Mouse (Mus musculus) liver, adult 2 months (tissue): ENCODE results near the gene Zfp46. TPM values are rescaled to one million over a fixed set of nuclear protein-coding genes. Genes with fewer than 3 reads are reported as not detected.

Source experiments
- DNase-seq: peaks from one replicate; pipeline ENCODE4 v3.0.0-alpha.2; 2011; ENCODE audit warnings: low read depth, low spot score; ENCODE audit errors: extremely low read depth
- H3K27ac ChIP-seq: fragments of 200-500 bp; replicated peaks from 2 replicates; pipeline ENCODE4 v1.5.1; 2012; ENCODE audit warnings: low read depth, mild to moderate bottlenecking, control low read depth, inconsistent platforms, low read length; ENCODE audit not compliant: insufficient read depth
- H3K27me3 ChIP-seq: fragments of 200-500 bp; 2 replicates; pipeline ENCODE4 v1.6.1; 2012; ENCODE audit warnings: mild to moderate bottlenecking, moderate library complexity, low read length, inconsistent platforms; ENCODE audit not compliant: control insufficient read depth, insufficient read depth
- H3K36me3 ChIP-seq: fragments of 200-500 bp; 2 replicates; pipeline ENCODE4 v1.6.1; 2012; ENCODE audit warnings: low read length, inconsistent platforms; ENCODE audit not compliant: control insufficient read depth, insufficient read depth
- H3K4me1 ChIP-seq: fragments of 200-500 bp; 2 replicates; pipeline ENCODE4 v1.6.1; 2011; ENCODE audit warnings: low read length; ENCODE audit not compliant: control insufficient read depth, insufficient read depth
- H3K4me3 ChIP-seq: fragments of 200-500 bp; 2 replicates; pipeline ENCODE4 v1.5.1; 2011; ENCODE audit warnings: low read depth, mild to moderate bottlenecking, control low read depth, low read length, moderate library complexity; ENCODE audit not compliant: insufficient read depth
- H3K79me2 ChIP-seq: fragments of 200-500 bp; 2 replicates; pipeline ENCODE4 v1.6.1; 2012; ENCODE audit warnings: inconsistent platforms, mild to moderate bottlenecking, low read length, moderate library complexity; ENCODE audit not compliant: control insufficient read depth, insufficient read depth
- H3K9ac ChIP-seq: fragments of 200-500 bp; 2 replicates; pipeline ENCODE4 v1.6.1; 2012; ENCODE audit warnings: low read depth, mild to moderate bottlenecking, control low read depth, inconsistent platforms, low read length
- CTCF ChIP-seq: fragments of 200-500 bp; IDR thresholded peaks from 2 replicates; pipeline ENCODE4 v1.5.1; 2011; ENCODE audit warnings: low read depth, low read length, control low read depth
- POLR2A ChIP-seq: fragments of 200-500 bp; IDR thresholded peaks from 2 replicates; pipeline ENCODE4 v1.6.1; 2011; ENCODE audit warnings: low read length, control low read depth; ENCODE audit not compliant: insufficient read depth; ENCODE audit errors: extremely low read depth
- WGBS: fragments of 180-500 bp; shearing (Covaris S2); methylation state at CpG from one replicate; pipeline ENCODE4 v1.1.7; 2018; 5-methylcytosine and 5-hydroxymethylcytosine counted together
- polyA plus RNA-seq: library from polyadenylated mRNA; depleted of rRNA; stranded (reverse); fragments of >200 nt; gene quantifications from 2 replicates; pipeline ENCODE4 v1.2.3, GENCODE M21; 2012; rRNA removed
- total RNA-seq: library from RNA; depleted of rRNA; stranded (reverse); fragments of >200 nt; gene quantifications from 2 replicates; pipeline ENCODE4 v1.2.3, GENCODE M21; 2014; rRNA removed

Zfp46 gene
- total and polyA plus RNA-seq, 2 experiments, result 2.6 to 3.1 TPM

DNA sequence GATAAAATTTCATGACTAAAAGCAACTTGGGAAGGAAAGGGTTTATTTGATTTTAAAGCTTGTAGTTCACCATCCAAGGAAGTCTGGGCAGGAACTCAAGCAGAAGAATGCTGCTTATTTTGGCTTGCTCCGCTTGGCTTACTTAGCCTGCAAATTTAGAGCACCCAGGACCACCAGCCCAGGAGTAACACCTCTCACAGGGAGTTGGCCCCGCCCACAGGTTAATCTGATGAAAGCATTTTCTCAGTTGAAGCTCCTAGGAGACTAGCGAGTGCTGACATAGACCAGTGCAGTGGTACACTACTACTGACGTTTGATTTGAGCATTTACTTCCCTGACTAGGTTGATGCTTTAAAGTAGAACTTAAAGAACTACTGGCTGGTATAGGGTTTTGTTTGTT, 52.6 kb downstream of the Zfp46 start:
- Histone ChIP-seq H3K4me1 (no peaks in the 10 kb centered on the region), H3K9ac (no peak overlapping the region), H3K27me3 (no peaks in the 10 kb centered on the region), H3K4me3 (no peak overlapping the region), H3K36me3 (peaks cover 40% of the 10 kb centered on the region), H3K79me2 (no peaks in the 10 kb centered on the region; the same call in 1 of the 2 replicates), H3K27ac (no peak overlapping the region)
- DNase-seq, result no peak
- TF ChIP-seq CTCF, result no peak
- TF ChIP-seq POLR2A, result no peak
- 85% methylated on average over 4 of the region's 4 CpGs for WGBS

Other genes with a start within 250 kb of the Zfp46 start
- gene Rpl11, start 231.3 kb upstream of the Zfp46 start, total RNA-seq, result 474 and 504 TPM in 2 replicates
- gene Rpl11, start 231.3 kb upstream of the Zfp46 start, polyA plus RNA-seq, result 162 and 170 TPM in 2 replicates
- 33.2 and 47.4 TPM in 2 replicates for gene Id3, start 141.2 kb upstream of the Zfp46 start, total RNA-seq
- 181 and 274 TPM in 2 replicates for gene Id3, start 141.2 kb upstream of the Zfp46 start, polyA plus RNA-seq
- 0.40 and 0.46 TPM in 2 replicates for gene E2f2, start 112.3 kb upstream of the Zfp46 start, total RNA-seq
- 0.75 and 0.76 TPM in 2 replicates for gene E2f2, start 112.3 kb upstream of the Zfp46 start, polyA plus RNA-seq
- gene Asap3, start 78.3 kb upstream of the Zfp46 start, total RNA-seq, result 3.3 and 5.6 TPM in 2 replicates
- gene Asap3, start 78.3 kb upstream of the Zfp46 start, polyA plus RNA-seq, result 5.2 and 5.8 TPM in 2 replicates
- gene Tcea3, start 37.0 kb upstream of the Zfp46 start, total RNA-seq, result 34.8 and 39.3 TPM in 2 replicates
- gene Tcea3, start 37.0 kb upstream of the Zfp46 start, polyA plus RNA-seq, result 20.1 and 28.9 TPM in 2 replicates
- gene Hnrnpr, start 26.3 kb downstream of the Zfp46 start, total RNA-seq, result 16.7 and 22.9 TPM in 2 replicates
- gene Hnrnpr, start 26.3 kb downstream of the Zfp46 start, polyA plus RNA-seq, result 5.0 and 5.7 TPM in 2 replicates
- not detected in 2 replicates for gene Htr1d, start 138.8 kb downstream of the Zfp46 start, total RNA-seq
- gene Htr1d, start 138.8 kb downstream of the Zfp46 start, polyA plus RNA-seq, result 0.82 TPM in 1 of 2 replicates, not detected in the other
- gene 6030445D17Rik, start 177.6 kb downstream of the Zfp46 start, total RNA-seq, result 0.07 and 0.18 TPM in 2 replicates
- 0.11 and 0.15 TPM in 2 replicates for gene 6030445D17Rik, start 177.6 kb downstream of the Zfp46 start, polyA plus RNA-seq
- gene Luzp1, start 185.1 kb downstream of the Zfp46 start, total RNA-seq, result 6.8 and 8.1 TPM in 2 replicates
- 2.5 and 3.3 TPM in 2 replicates for gene Luzp1, start 185.1 kb downstream of the Zfp46 start, polyA plus RNA-seq